ENCODE assay signal across 26 mouse cellular contexts in the genomic region with DNA sequence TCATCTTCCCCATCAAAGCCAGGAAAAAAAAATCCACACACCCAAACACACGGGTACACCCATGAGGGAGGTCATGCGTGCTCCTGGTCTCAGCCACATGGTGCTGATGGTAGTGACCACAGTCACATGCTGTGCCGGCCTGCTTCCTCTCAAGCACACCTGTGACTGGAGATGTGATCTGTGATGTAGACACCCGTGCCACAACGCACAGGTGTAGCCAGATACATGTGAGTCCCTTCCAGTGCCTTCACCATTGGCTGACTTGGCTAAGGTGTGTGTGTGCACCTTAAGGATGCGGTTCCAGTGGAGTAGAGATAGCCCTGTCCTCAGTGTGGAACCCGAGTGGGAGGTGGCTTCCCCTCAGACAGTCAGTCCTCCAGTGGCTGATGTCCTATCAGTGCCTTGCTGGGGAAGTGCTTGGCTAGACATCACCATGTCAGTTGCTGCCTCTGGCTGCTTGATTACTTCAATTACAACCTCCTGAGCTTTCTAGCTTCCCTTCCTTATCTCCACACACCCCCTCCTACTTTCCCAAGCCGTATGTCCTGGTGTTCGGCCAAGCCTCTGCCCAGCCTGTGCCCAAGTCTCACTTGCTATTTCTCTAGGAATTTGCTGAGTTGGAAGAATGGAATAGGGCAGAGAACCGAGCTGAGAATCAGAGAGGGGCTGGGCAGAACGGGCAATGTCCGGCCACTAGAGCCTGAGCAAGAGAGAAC. TPM values are rescaled to one million over a fixed set of nuclear protein-coding genes. Genes with fewer than 3 reads are reported as not detected.
DNase-seq lines count a peak whose midpoint lies in the region; ATAC-seq and TF ChIP-seq lines count a peak whose summit lies in the region.
"Had no signal": no experiment of that assay in that cellular context is flagged by ENCODE, and none has a peak within 500 bp of the region (broad histone marks: within the 10 kb centered on the region; RNA-seq: fewer than 3 reads in every experiment).

No protein-coding gene starts in this region.

- peak overlapping the region; percentile 13; the same call in 1 of the 2 replicates for H3K4me2 ChIP-seq in heart, embryonic 13.5 days
- H3K4me2 ChIP-seq in kidney, embryonic 15.5 days = no peak overlapping the region
- H3K4me2 ChIP-seq: hindbrain, embryonic 12.5 days; neural tube, embryonic 15.5 days had no signal

- peaks cover 55% of the 10 kb centered on the region for H3K4me1 ChIP-seq in heart, embryonic 13.5 days
- peaks cover 40% of the 10 kb centered on the region for H3K4me1 ChIP-seq in kidney, embryonic 15.5 days
- peaks cover 14% of the 10 kb centered on the region for H3K4me1 ChIP-seq in bone marrow macrophage, adult 2 months (ENCODE audit: control insufficient read depth, insufficient read depth, low read length)

- WGBS in heart, embryonic 13.5 days = 41% methylated on average over 12 of the region's 12 CpGs
- WGBS in kidney, embryonic 15.5 days = 60% methylated on average over 12 of the region's 12 CpGs

- 0 out of 2 replicates have a peak overlapping the region, but pooled peaks have one; percentile 28 for H3K27ac ChIP-seq in heart, embryonic 13.5 days (replicated peaks)
- no peak overlapping the region for H3K27ac ChIP-seq in kidney, embryonic 15.5 days
- no peak overlapping the region for H3K27ac ChIP-seq in bone marrow macrophage, adult 2 months (ENCODE audit: insufficient read depth, low read depth, low read length)
- H3K27ac ChIP-seq: hindbrain, embryonic 12.5 days; neural tube, embryonic 15.5 days; stomach, embryonic 15.5 days had no signal

- H3K9ac ChIP-seq in heart, embryonic 13.5 days = no peak overlapping the region
- no peak overlapping the region for H3K9ac ChIP-seq in kidney, embryonic 15.5 days
- H3K9ac ChIP-seq: hindbrain, embryonic 12.5 days; neural tube, embryonic 15.5 days; stomach, embryonic 15.5 days had no signal

- H3K36me3 ChIP-seq in heart, embryonic 13.5 days = 0 out of 2 replicates have a peak, but pooled peaks cover 3% of the 10 kb centered on the region
- H3K36me3 ChIP-seq in kidney, embryonic 15.5 days = peaks cover 5% of the 10 kb centered on the region
- H3K36me3 ChIP-seq: stomach, embryonic 15.5 days had no signal

- no peak for TF ChIP-seq CTCF in bone marrow macrophage, adult 2 months (IDR thresholded peaks at IDR 0.05; ENCODE audit: low read depth, low read length)

- H3K27me3 ChIP-seq in heart, embryonic 13.5 days (replicated peaks) = peaks cover 58% of the 10 kb centered on the region
- H3K27me3 ChIP-seq in kidney, embryonic 15.5 days = peaks cover 51% of the 10 kb centered on the region

- TF ChIP-seq POLR2A in bone marrow macrophage, adult 2 months (IDR thresholded peaks at IDR 0.05; ENCODE audit: borderline replicate concordance, low read depth, low read length) = 0 out of 2 replicates have a peak, but pooled peaks have one; percentile 5

- DNase-seq in heart, adult 8-10 months (ENCODE audit: low spot score) = no peak
- DNase-seq in kidney, postnatal 10 days = peak; percentile 55
- DNase-seq in kidney, postnatal 36 days = peak; percentile 41 to 43
- no peak for DNase-seq in adrenal gland, adult 18-20 months (ENCODE audit: low spot score in 2 of 2)
- no peak for DNase-seq in adrenal gland, postnatal 10 days
- DNase-seq: adrenal gland, postnatal 36 days; cerebellum, adult 2 months; left cerebral cortex, postnatal 4 days; liver; right cerebral cortex, postnatal 14 days; spleen, adult 18-20 months; thymus, adult 2 months had no signal

- ATAC-seq in heart, embryonic 13.5 days (ENCODE audit: extremely low read depth, insufficient number of reproducible peaks, low FRiP score, low TSS enrichment) = no peak
- ATAC-seq in kidney, embryonic 15.5 days (replicated peaks; ENCODE audit: low FRiP score) = no peak
- ATAC-seq: activated CD4-positive, CD25-positive, alpha-beta regulatory T cell, adult 4 months; forebrain, embryonic 16.5 days; inflammation-experienced regulatory T-cells, adult 6 months; lung, postnatal 0 days; midbrain, embryonic 16.5 days had no signal

- no peak overlapping the region for H3K4me3 ChIP-seq in heart, embryonic 13.5 days
- no peak overlapping the region for H3K4me3 ChIP-seq in kidney, embryonic 15.5 days (replicated peaks)
- H3K4me3 ChIP-seq in bone marrow macrophage, adult 2 months (ENCODE audit: insufficient read depth, low read length) = no peak overlapping the region
- H3K4me3 ChIP-seq: hindbrain, embryonic 12.5 days; neural tube, embryonic 15.5 days; stomach, embryonic 15.5 days had no signal

- H3K9me3 ChIP-seq in heart, embryonic 13.5 days = no peaks in the 10 kb centered on the region
- H3K9me3 ChIP-seq in kidney, embryonic 15.5 days (replicated peaks) = no peaks in the 10 kb centered on the region
- H3K9me3 ChIP-seq: hindbrain, embryonic 12.5 days; neural tube, embryonic 15.5 days; stomach, embryonic 15.5 days had no signal

RNA-seq across cellular contexts. Expression of a gene that starts 11.0 kb away (rescaled TPM):
- polyA plus RNA-seq in heart, embryonic 13.5 days (2015; fragmentation: Nextera tagmentation; extraction: Ambion mirVana) = 1.3 and 1.4 TPM in 2 replicates
- 10 to 100 TPM; 22.4 to 34.3 (median 32.2) TPM for total RNA-seq in heart, adult 8-10 months (2022)
- 0.35 and 0.75 TPM in 2 replicates for polyA plus RNA-seq in kidney, embryonic 15.5 days (2015; fragmentation: Nextera tagmentation; extraction: Ambion mirVana)
- not detected in 2 replicates for polyA plus RNA-seq in bone marrow macrophage, adult 2 months (2012; ENCODE audit: insufficient read depth, insufficient read length, missing spikeins)
- 10 to 100 TPM; 19.8 to 25.2 TPM for total RNA-seq in adrenal gland, adult 18-20 months (2021)
- 10 to 100 TPM; 40.6 to 47.3 TPM for total RNA-seq in adrenal gland, postnatal 10 days (2021)
- polyA plus RNA-seq: activated CD4-positive, CD25-positive, alpha-beta regulatory T cell, adult 4 months; embryonic facial prominence, embryonic 11.5 days; inflammation-experienced regulatory T-cells, adult 6 months had no signal

RNA-seq across cellular contexts. Expression of a gene that starts 12.4 kb away (rescaled TPM):
- 56.1 and 56.2 TPM in 2 replicates for polyA plus RNA-seq in heart, embryonic 13.5 days (2015; fragmentation: Nextera tagmentation; extraction: Ambion mirVana)
- total RNA-seq in heart, adult 8-10 months (2022) = 10 to 100 TPM; 14.4 to 19.9 (median 16.0) TPM
- 86.2 and 98.2 TPM in 2 replicates for polyA plus RNA-seq in kidney, embryonic 15.5 days (2015; fragmentation: Nextera tagmentation; extraction: Ambion mirVana)
- polyA plus RNA-seq in bone marrow macrophage, adult 2 months (2012; ENCODE audit: insufficient read depth, insufficient read length, missing spikeins) = 42.6 and 62.7 TPM in 2 replicates
- 10 to 100 TPM; 46.5 to 48.6 TPM for total RNA-seq in adrenal gland, adult 18-20 months (2021)
- total RNA-seq in adrenal gland, postnatal 10 days (2021) = 10 to 100 TPM; 37.8 to 40.1 TPM

RNA-seq across cellular contexts. Expression of a gene that starts 14.8 kb away (rescaled TPM):
- 10.4 and 10.7 TPM in 2 replicates for polyA plus RNA-seq in heart, embryonic 13.5 days (2015; fragmentation: Nextera tagmentation; extraction: Ambion mirVana)
- 1 to 10 TPM; 6.9 to 9.7 (median 8.6) TPM for total RNA-seq in heart, adult 8-10 months (2022)
- polyA plus RNA-seq in kidney, embryonic 15.5 days (2015; fragmentation: Nextera tagmentation; extraction: Ambion mirVana) = 17.2 and 18.4 TPM in 2 replicates
- 22.4 and 22.9 TPM in 2 replicates for polyA plus RNA-seq in bone marrow macrophage, adult 2 months (2012; ENCODE audit: insufficient read depth, insufficient read length, missing spikeins)
- total RNA-seq in adrenal gland, adult 18-20 months (2021) = 10 to 100 TPM; 12.8 to 17.5 TPM
- 10 to 100 TPM; 11.8 to 14.4 TPM for total RNA-seq in adrenal gland, postnatal 10 days (2021)

RNA-seq across cellular contexts. Expression of a gene that starts 30.0 kb away (rescaled TPM):
- polyA plus RNA-seq in heart, embryonic 13.5 days (2015; fragmentation: Nextera tagmentation; extraction: Ambion mirVana) = 0.15 and 0.31 TPM in 2 replicates
- total RNA-seq in heart, adult 8-10 months (2022) = 1 to 10 TPM in 3 of 4 experiments, under 1 TPM in 1; 0.92 to 1.4 (median 1.1) TPM
- polyA plus RNA-seq in kidney, embryonic 15.5 days (2015; fragmentation: Nextera tagmentation; extraction: Ambion mirVana) = 0.24 and 0.35 TPM in 2 replicates
- polyA plus RNA-seq in bone marrow macrophage, adult 2 months (2012; ENCODE audit: insufficient read depth, insufficient read length, missing spikeins) = 0.76 and 1.3 TPM in 2 replicates
- total RNA-seq in adrenal gland, adult 18-20 months (2021) = 10 to 100 TPM; 10.4 to 17.9 TPM
- total RNA-seq in adrenal gland, postnatal 10 days (2021) = 1 to 10 TPM; 4.5 to 7.9 TPM
- polyA plus RNA-seq: C2C12; liver, embryonic 16.5 days had no signal

RNA-seq across cellular contexts. Expression of a gene that starts 31.0 kb away (rescaled TPM):
- 26.1 and 27.6 TPM in 2 replicates for polyA plus RNA-seq in heart, embryonic 13.5 days (2015; fragmentation: Nextera tagmentation; extraction: Ambion mirVana)
- 10 to 100 TPM; 48.1 to 68.8 (median 59.5) TPM for total RNA-seq in heart, adult 8-10 months (2022)
- polyA plus RNA-seq in kidney, embryonic 15.5 days (2015; fragmentation: Nextera tagmentation; extraction: Ambion mirVana) = 36.5 and 39.1 TPM in 2 replicates
- polyA plus RNA-seq in bone marrow macrophage, adult 2 months (2012; ENCODE audit: insufficient read depth, insufficient read length, missing spikeins) = 101 and 118 TPM in 2 replicates
- total RNA-seq in adrenal gland, adult 18-20 months (2021) = 10 to 100 TPM; 56.9 to 71.5 TPM
- total RNA-seq in adrenal gland, postnatal 10 days (2021) = 10 to 100 TPM; 47.8 to 48.0 TPM

Comparison
In these comparisons a context has a peak if more than half of its experiments do, and no peak if none do; other contexts are left out.
1. DNase-seq: peak in kidney, postnatal 10 days (single experiment) and kidney, postnatal 36 days (2 of 2); none in heart, adult 8-10 months (single experiment), adrenal gland, adult 18-20 months (0 of 2) and adrenal gland, postnatal 10 days (single experiment).